Mouse (Mus musculus) cerebellum, postnatal 4 days (tissue): ENCODE measurements around the gene B3gnt4.

Source experiments
- DNase-seq, 2 experiments: peaks; one replicate each; pipeline ENCODE4 v3.0.0; 2022; ENCODE audit warnings: low spot score in 2 of 2, mixed read lengths in 1 of 2

B3gnt4 gene

DNA sequence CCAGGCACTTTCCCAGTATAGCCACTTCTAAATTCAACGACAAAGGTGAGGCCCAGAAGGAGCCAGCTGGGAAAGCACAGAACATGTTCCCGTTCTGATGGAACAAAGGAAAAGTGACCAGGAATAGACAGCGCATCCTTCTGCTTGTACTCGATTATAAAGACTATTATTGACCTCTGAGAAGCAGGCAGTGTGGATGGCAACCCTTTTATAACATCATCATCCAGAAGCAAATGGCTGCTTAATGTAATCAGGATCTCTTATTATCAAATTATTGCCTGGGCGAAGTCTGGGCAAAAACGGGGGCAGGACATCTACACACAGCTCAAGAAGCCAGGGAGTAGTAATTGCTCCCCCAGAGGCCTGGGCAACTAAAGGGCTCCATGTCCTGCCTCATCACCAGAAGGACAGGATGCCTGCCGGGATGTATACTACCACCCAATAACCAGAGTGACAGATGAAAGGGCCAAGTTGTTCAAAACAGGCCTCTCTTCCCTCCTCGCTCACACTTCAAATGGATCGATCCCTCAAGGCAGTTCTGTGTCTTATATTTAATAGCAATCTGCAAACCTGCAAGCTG is 15.7 kb downstream of the B3gnt4 start:
- no peak for DNase-seq

- DNase-seq = no peak
Measured at GRCm38 (mm10) chr5:123528641-123529040, 18.4 kb downstream of the B3gnt4 start.

DNA sequence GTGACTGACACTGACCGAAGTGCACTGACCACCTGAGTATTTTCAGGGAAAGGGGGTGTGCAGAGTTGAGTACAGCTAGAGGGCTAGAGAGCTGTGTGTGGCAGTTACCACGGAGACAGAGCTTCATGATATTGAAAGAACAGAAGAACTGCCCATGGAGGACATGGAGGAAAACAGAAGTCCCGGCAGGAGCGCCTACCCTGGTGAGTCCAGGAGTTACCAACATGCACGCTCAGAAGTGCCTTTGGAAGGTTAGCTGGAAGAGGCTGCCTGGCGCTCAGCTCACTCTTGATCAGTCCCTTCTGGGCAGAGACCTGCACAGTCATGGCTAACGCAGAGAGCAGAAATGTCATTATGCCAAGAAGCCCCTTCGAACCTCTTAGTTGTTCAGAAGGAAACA is 19.8 kb downstream of the B3gnt4 start:
- DNase-seq = no peak

- DNase-seq = no peak
Measured at GRCm38 (mm10) chr5:123533801-123534200, 23.5 kb downstream of the B3gnt4 start.

- no peak for DNase-seq
Measured at GRCm38 (mm10) chr5:123555693-123556092, 45.4 kb downstream of the B3gnt4 start.

DNA sequence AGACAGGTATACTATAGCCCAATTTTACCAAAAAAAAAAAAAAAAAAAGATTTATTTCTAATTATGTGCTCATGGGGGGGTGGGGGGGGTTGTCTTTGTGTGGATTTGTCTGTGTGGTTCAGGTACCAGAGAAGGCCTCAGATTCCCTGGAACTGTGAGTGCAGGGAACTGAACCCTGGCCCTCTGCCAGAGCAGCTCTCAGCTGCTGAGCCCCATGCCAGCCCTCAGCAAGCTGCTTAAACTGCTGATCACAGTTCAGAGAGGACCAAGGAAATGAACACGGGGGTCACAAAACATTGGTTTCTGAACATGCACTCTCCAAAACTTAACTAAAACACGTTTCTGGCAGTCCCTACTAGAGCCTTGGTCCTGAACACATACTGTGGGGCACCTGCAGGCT is 46.2 kb downstream of the B3gnt4 start:
- DNase-seq = peak in 1 of 2 experiments; percentile 73

- DNase-seq = no peak
Measured at GRCm38 (mm10) chr5:123559588-123559987, 49.3 kb downstream of the B3gnt4 start.

DNA sequence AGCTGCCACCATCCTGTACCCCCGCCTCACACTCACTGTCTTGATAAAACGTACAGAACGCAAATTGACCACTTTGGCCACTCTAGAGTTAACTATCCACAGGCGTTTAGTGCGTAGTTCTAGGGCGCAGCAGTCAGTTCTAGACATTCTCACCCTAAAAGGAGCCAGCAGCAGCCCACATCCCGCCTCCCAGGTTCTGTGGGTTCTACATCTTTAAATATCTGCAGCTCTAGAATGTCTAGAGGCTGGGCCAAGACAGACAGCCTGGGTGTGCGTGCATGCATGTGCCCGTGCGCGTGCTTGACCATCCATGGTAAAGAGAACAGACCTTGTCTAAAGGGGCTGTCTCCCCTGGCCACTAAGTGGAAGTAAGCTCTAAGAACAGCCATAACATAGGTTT is 50.9 kb downstream of the B3gnt4 start:
- DNase-seq = no peak
